Mouse (Mus musculus) erythroblast, adult 5-6 weeks (primary cell): ENCODE results near the gene Qrfp. TPM values are rescaled to one million over a fixed set of nuclear protein-coding genes. Genes with fewer than 3 reads are reported as not detected.

Source experiments
- total RNA-seq, 2 experiments: library from RNA; stranded (forward) in 1 of 2; stranded (reverse) in 1 of 2; fragments of 150-400 nt in 1 of 2; fragments of 200-764, 138-1000 nt in 1 of 2; gene quantifications; 2 replicates each; pipeline versions ENCODE4 v1.2.3 to v1.2.4; 2015 to 2017; ENCODE audit warnings: low replicate concordance in 2 of 2

Gene Qrfp
- total RNA-seq, 2 experiments from 2014 or later, result not detected

Other genes with a start within 250 kb of the Qrfp start
- gene Fubp3, start 237.9 kb downstream of the Qrfp start, total RNA-seq (2015; ENCODE audit: low replicate concordance), result 8.3 and 9.4 TPM in 2 replicates
- gene Fubp3, start 237.9 kb downstream of the Qrfp start, total RNA-seq (2017; ENCODE audit: low replicate concordance), result 2.9 and 9.9 TPM in 2 replicates
- not detected in 2 replicates for gene Prdm12, start 170.5 kb downstream of the Qrfp start, total RNA-seq (2015; ENCODE audit: low replicate concordance)
- gene Prdm12, start 170.5 kb downstream of the Qrfp start, total RNA-seq (2017; ENCODE audit: low replicate concordance), result not detected in 2 replicates
- gene Exosc2, start 139.9 kb downstream of the Qrfp start, total RNA-seq (2015; ENCODE audit: low replicate concordance), result 9.6 and 9.8 TPM in 2 replicates
- 9.2 and 9.8 TPM in 2 replicates for gene Exosc2, start 139.9 kb downstream of the Qrfp start, total RNA-seq (2017; ENCODE audit: low replicate concordance)
- gene Abl1, start 122.2 kb downstream of the Qrfp start, total RNA-seq (2015; ENCODE audit: low replicate concordance), result 13.8 and 14.0 TPM in 2 replicates
- 9.5 and 13.4 TPM in 2 replicates for gene Abl1, start 122.2 kb downstream of the Qrfp start, total RNA-seq (2017; ENCODE audit: low replicate concordance)
- gene Fibcd1, start 35.4 kb upstream of the Qrfp start, total RNA-seq (2015; ENCODE audit: low replicate concordance), result not detected in 2 replicates
- not detected in 2 replicates for gene Fibcd1, start 35.4 kb upstream of the Qrfp start, total RNA-seq (2017; ENCODE audit: low replicate concordance)
- not detected in 2 replicates for gene Lamc3, start 76.7 kb upstream of the Qrfp start, total RNA-seq (2015; ENCODE audit: low replicate concordance)
- gene Lamc3, start 76.7 kb upstream of the Qrfp start, total RNA-seq (2017; ENCODE audit: low replicate concordance), result not detected in 2 replicates
- not detected in 2 replicates for gene Aif1l, start 139.6 kb upstream of the Qrfp start, total RNA-seq (2015; ENCODE audit: low replicate concordance)
- not detected in 2 replicates for gene Aif1l, start 139.6 kb upstream of the Qrfp start, total RNA-seq (2017; ENCODE audit: low replicate concordance)
- 13.4 and 27.4 TPM in 2 replicates for gene Nup214, start 163.9 kb upstream of the Qrfp start, total RNA-seq (2015; ENCODE audit: low replicate concordance)
- gene Nup214, start 163.9 kb upstream of the Qrfp start, total RNA-seq (2017; ENCODE audit: low replicate concordance), result 7.5 and 14.7 TPM in 2 replicates